In the genomic region with DNA sequence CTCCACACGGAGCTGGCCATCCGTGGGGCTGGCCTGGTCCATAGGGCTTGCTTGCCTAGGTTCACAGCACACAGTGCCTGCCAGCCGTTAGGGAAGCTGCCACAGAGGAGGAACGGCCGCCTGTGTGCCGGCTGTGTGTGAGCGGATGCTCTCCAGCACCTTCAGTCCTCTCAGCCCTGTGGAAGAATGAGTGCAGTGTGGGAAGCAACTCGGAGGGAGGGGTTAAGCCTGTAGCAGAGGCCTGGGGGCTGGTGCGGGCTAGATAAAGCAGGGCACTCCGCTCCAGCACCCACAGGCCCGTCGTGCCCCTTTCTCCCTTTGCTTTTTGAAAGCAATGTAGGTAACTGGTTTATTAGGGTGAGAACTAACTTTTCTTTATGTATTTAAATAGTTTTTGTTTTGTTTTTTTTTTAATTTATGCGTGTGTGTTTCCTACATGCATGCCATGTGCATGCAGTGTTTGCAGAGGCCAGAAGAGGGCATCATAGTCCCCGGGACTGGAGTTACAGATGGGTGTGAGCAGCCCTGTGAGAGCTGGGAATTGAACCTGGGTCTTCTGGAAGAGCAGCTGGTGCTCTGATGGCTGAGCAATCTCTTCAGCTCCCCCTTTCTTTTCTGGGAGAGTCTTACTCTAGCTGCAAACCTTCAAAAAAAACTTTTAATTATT, we compare ENCODE assay signal across 16 mouse cellular contexts. TPM values are rescaled to one million over a fixed set of nuclear protein-coding genes. Genes with fewer than 3 reads are reported as not detected.
A peak's percentile ranks its signal among the peaks of the same experiment; 100 is the strongest.
DNase-seq lines count a peak whose midpoint lies in the region; ATAC-seq and TF ChIP-seq lines count a peak whose summit lies in the region.
"Had no signal": no experiment of that assay in that cellular context is flagged by ENCODE, and none has a peak within 500 bp of the region (broad histone marks: within the 10 kb centered on the region; RNA-seq: fewer than 3 reads in every experiment).

No protein-coding gene starts in this region.

- H3K27ac ChIP-seq in intestine, postnatal 0 days (ENCODE audit: low read depth, low read length), result no peak overlapping the region
- H3K27ac ChIP-seq in intestine, embryonic 16.5 days (ENCODE audit: low read length), result no peak overlapping the region
- no peak overlapping the region for H3K27ac ChIP-seq in midbrain, postnatal 0 days (ENCODE audit: low read depth, low read length)
- no peak overlapping the region for H3K27ac ChIP-seq in midbrain, embryonic 13.5 days
- peak overlapping the region; percentile 5; the same call in 1 of the 2 replicates for H3K27ac ChIP-seq in macrophage
- H3K27ac ChIP-seq: heart, embryonic 15.5 days; limb, embryonic 13.5 days had no signal

- no peak for DNase-seq in midbrain, postnatal 0 days (ENCODE audit: low spot score)
- DNase-seq in G1E (ENCODE audit: low spot score) (no peak), MN1 (ENCODE audit: low spot score) (no peak)
- DNase-seq in adrenal gland, adult 8-10 months, result no peak
- DNase-seq: gastrocnemius, postnatal 36 days; kidney, postnatal 10 days; right cerebral cortex, postnatal 14 days had no signal

- no peaks in the 10 kb centered on the region for H3K9me3 ChIP-seq in intestine, postnatal 0 days (ENCODE audit: control insufficient read depth)
- H3K9me3 ChIP-seq in intestine, embryonic 16.5 days (ENCODE audit: control insufficient read depth, low read length), result no peaks in the 10 kb centered on the region
- no peaks in the 10 kb centered on the region for H3K9me3 ChIP-seq in midbrain, postnatal 0 days (ENCODE audit: low read length)
- H3K9me3 ChIP-seq in midbrain, embryonic 13.5 days, result no peaks in the 10 kb centered on the region
- H3K9me3 ChIP-seq in G1E (replicated peaks), result no peaks in the 10 kb centered on the region
- H3K9me3 ChIP-seq: heart, embryonic 15.5 days; limb, embryonic 13.5 days had no signal

- no peak for ATAC-seq in intestine, postnatal 0 days
- no peak for ATAC-seq in intestine, embryonic 16.5 days
- ATAC-seq in midbrain, postnatal 0 days (ENCODE audit: low FRiP score), result no peak
- no peak for ATAC-seq in midbrain, embryonic 13.5 days
- no peak for ATAC-seq in G1E (ENCODE audit: extremely low read depth, insufficient number of reproducible peaks, low FRiP score, poor library complexity, severe bottlenecking)
- ATAC-seq: forebrain, embryonic 16.5 days; hindbrain, embryonic 16.5 days had no signal

- no peak overlapping the region for H3K4me3 ChIP-seq in intestine, postnatal 0 days (ENCODE audit: low read depth, low read length)
- H3K4me3 ChIP-seq in intestine, embryonic 16.5 days (ENCODE audit: low read length), result no peak overlapping the region
- no peak overlapping the region for H3K4me3 ChIP-seq in midbrain, postnatal 0 days (ENCODE audit: low read depth, low read length)
- H3K4me3 ChIP-seq in midbrain, embryonic 13.5 days (replicated peaks), result no peak overlapping the region
- H3K4me3 ChIP-seq in G1E (ENCODE audit: low read depth, low read length) (no peak overlapping the region), macrophage (ENCODE audit: inconsistent target) (no peak overlapping the region)
- H3K4me3 ChIP-seq: heart, embryonic 15.5 days; limb, embryonic 13.5 days; myocyte had no signal

- H3K36me3 ChIP-seq in intestine, postnatal 0 days (ENCODE audit: control insufficient read depth, insufficient read depth), result peaks cover 81% of the 10 kb centered on the region
- H3K36me3 ChIP-seq in intestine, embryonic 16.5 days (ENCODE audit: control insufficient read depth, insufficient read depth, low read length), result peaks cover 8% of the 10 kb centered on the region; the same call in 1 of the 2 replicates
- H3K36me3 ChIP-seq in midbrain, postnatal 0 days (ENCODE audit: insufficient read depth, low read length), result peaks cover 81% of the 10 kb centered on the region
- peaks cover 93% of the 10 kb centered on the region for H3K36me3 ChIP-seq in midbrain, embryonic 13.5 days
- H3K36me3 ChIP-seq in G1E (replicated peaks), result peaks cover 97% of the 10 kb centered on the region
- peaks cover 96% of the 10 kb centered on the region for H3K36me3 ChIP-seq in macrophage (ENCODE audit: inconsistent target)

- no peaks in the 10 kb centered on the region for H3K4me1 ChIP-seq in intestine, postnatal 0 days (replicated peaks; ENCODE audit: control insufficient read depth, insufficient read depth, low read length)
- H3K4me1 ChIP-seq in intestine, embryonic 16.5 days (ENCODE audit: control insufficient read depth, insufficient read depth, low read length), result 0 out of 2 replicates have a peak, but pooled peaks cover 2% of the 10 kb centered on the region
- H3K4me1 ChIP-seq in midbrain, postnatal 0 days (ENCODE audit: insufficient read depth, low read length), result no peaks in the 10 kb centered on the region
- peaks cover 6% of the 10 kb centered on the region; the same call in 1 of the 2 replicates for H3K4me1 ChIP-seq in midbrain, embryonic 13.5 days (replicated peaks)
- peaks cover 43% of the 10 kb centered on the region for H3K4me1 ChIP-seq in G1E (ENCODE audit: insufficient read depth, low read depth, low read length)

- no peaks in the 10 kb centered on the region for H3K27me3 ChIP-seq in intestine, postnatal 0 days (replicated peaks; ENCODE audit: control insufficient read depth, insufficient read depth, low read length)
- no peaks in the 10 kb centered on the region for H3K27me3 ChIP-seq in intestine, embryonic 16.5 days (replicated peaks; ENCODE audit: control insufficient read depth, insufficient read depth, low read length)
- H3K27me3 ChIP-seq in midbrain, postnatal 0 days (ENCODE audit: insufficient read depth, low read length), result no peaks in the 10 kb centered on the region
- H3K27me3 ChIP-seq in midbrain, embryonic 13.5 days, result no peaks in the 10 kb centered on the region
- no peaks in the 10 kb centered on the region for H3K27me3 ChIP-seq in G1E (ENCODE audit: insufficient read depth, low read length)
- H3K27me3 ChIP-seq: heart, embryonic 15.5 days; limb, embryonic 13.5 days had no signal

- no peak overlapping the region for H3K9ac ChIP-seq in intestine, postnatal 0 days (ENCODE audit: low read depth, low read length)
- no peak overlapping the region for H3K9ac ChIP-seq in intestine, embryonic 16.5 days (ENCODE audit: low read depth, low read length)
- H3K9ac ChIP-seq in midbrain, postnatal 0 days (replicated peaks; ENCODE audit: low read length, poor library complexity, severe bottlenecking), result no peak overlapping the region
- H3K9ac ChIP-seq in midbrain, embryonic 13.5 days (replicated peaks), result no peak overlapping the region
- H3K9ac ChIP-seq: heart, embryonic 15.5 days; limb, embryonic 13.5 days had no signal

- no peak overlapping the region for H3K4me2 ChIP-seq in intestine, postnatal 0 days (replicated peaks; ENCODE audit: low read depth)
- H3K4me2 ChIP-seq in intestine, embryonic 16.5 days (ENCODE audit: low read depth, low read length), result no peak overlapping the region
- H3K4me2 ChIP-seq in midbrain, postnatal 0 days (ENCODE audit: low read depth, low read length, poor library complexity, severe bottlenecking), result no peak overlapping the region
- H3K4me2 ChIP-seq in midbrain, embryonic 13.5 days (replicated peaks), result no peak overlapping the region
- H3K4me2 ChIP-seq: heart, embryonic 15.5 days; limb, embryonic 13.5 days had no signal

- peaks cover 39% of the 10 kb centered on the region for H3K79me2 ChIP-seq in macrophage (ENCODE audit: inconsistent target)

- 95% methylated on average over 14 of the region's 14 CpGs for WGBS in intestine, postnatal 0 days
- 93% methylated on average over 14 of the region's 14 CpGs for WGBS in intestine, embryonic 16.5 days
- 93% methylated on average over 14 of the region's 14 CpGs for WGBS in midbrain, postnatal 0 days
- 89% methylated on average over 14 of the region's 14 CpGs for WGBS in midbrain, embryonic 13.5 days
- 93% methylated on average over 13 of the region's 14 CpGs for WGBS in macrophage (ENCODE audit: missing documents)

- peak; percentile 47 for TF ChIP-seq CTCF in intestine, postnatal 0 days (IDR thresholded peaks at IDR 0.05; ENCODE audit: low read depth)
- peak; percentile 55 for TF ChIP-seq CTCF in midbrain, postnatal 0 days (IDR thresholded peaks at IDR 0.05)
- TF ChIP-seq CTCF in G1E (IDR thresholded peaks at IDR 0.05; ENCODE audit: low read depth, low read length), result peak; percentile 19; the same call in 1 of the 2 replicates

RNA-seq across cellular contexts. Expression of a gene that starts 30.6 kb away (rescaled TPM):
- polyA plus RNA-seq in intestine, postnatal 0 days (2015; fragmentation: Nextera tagmentation; extraction: Ambion mirVana), result 22.8 and 23.9 TPM in 2 replicates
- 28.5 and 29.5 TPM in 2 replicates for polyA plus RNA-seq in intestine, embryonic 16.5 days (2015; fragmentation: Nextera tagmentation; extraction: Ambion mirVana)
- 63.5 and 71.1 TPM in 2 replicates for total RNA-seq in midbrain, postnatal 0 days (2014; rRNA removed)
- polyA plus RNA-seq in midbrain, postnatal 0 days (2015; fragmentation: Nextera tagmentation; extraction: Ambion mirVana), result 48.0 and 49.2 TPM in 2 replicates
- polyA plus RNA-seq in midbrain, embryonic 13.5 days (2015; fragmentation: Nextera tagmentation; extraction: Ambion mirVana), result 62.4 and 67.0 TPM in 2 replicates
- total RNA-seq in G1E (2014; fragmentation: Nextera tagmentation) (72.9 and 82.8 TPM in 2 replicates), G1E (2017) (76.1 and 77.8 TPM in 2 replicates)
- polyA plus RNA-seq in G1E (2012) (88.9 and 95.5 TPM in 2 replicates), macrophage (2018) (81.5 to 112 TPM (median 87.8 TPM) in 3 replicates)
- total RNA-seq in macrophage (2018; cell fraction: chromatin; rRNA removed), result 100 to 1,000 TPM in 16 of 26 experiments, 10 to 100 TPM in 10; 25.1 to 225 (median 124) TPM
- total RNA-seq in macrophage (2018; cell fraction: cytosol; rRNA removed), result 100 to 1,000 TPM in 18 of 26 experiments, 10 to 100 TPM in 8; 50.1 to 156 (median 113) TPM
- 100 to 1,000 TPM in 13 of 26 experiments, 10 to 100 TPM in 13; 32.0 to 183 (median 99.2) TPM for total RNA-seq in macrophage (2018; cell fraction: nucleus; rRNA removed)
- 100 to 1,000 TPM; 138 to 170 (median 166) TPM for total RNA-seq in adrenal gland, adult 8-10 months (2022)

RNA-seq across cellular contexts. Expression of a gene that starts 53.9 kb away (rescaled TPM):
- polyA plus RNA-seq in intestine, postnatal 0 days (2015; fragmentation: Nextera tagmentation; extraction: Ambion mirVana), result 74.5 and 81.5 TPM in 2 replicates
- polyA plus RNA-seq in intestine, embryonic 16.5 days (2015; fragmentation: Nextera tagmentation; extraction: Ambion mirVana), result 183 and 191 TPM in 2 replicates
- 105 and 108 TPM in 2 replicates for total RNA-seq in midbrain, postnatal 0 days (2014; rRNA removed)
- 95.3 and 100 TPM in 2 replicates for polyA plus RNA-seq in midbrain, postnatal 0 days (2015; fragmentation: Nextera tagmentation; extraction: Ambion mirVana)
- polyA plus RNA-seq in midbrain, embryonic 13.5 days (2015; fragmentation: Nextera tagmentation; extraction: Ambion mirVana), result 121 and 125 TPM in 2 replicates
- total RNA-seq in G1E (2014; fragmentation: Nextera tagmentation), result 115 and 141 TPM in 2 replicates
- total RNA-seq in G1E (2017), result 261 and 292 TPM in 2 replicates
- 410 and 469 TPM in 2 replicates for polyA plus RNA-seq in G1E (2012)
- total RNA-seq in macrophage (2018; cell fraction: chromatin; rRNA removed), result 10 to 100 TPM in 22 of 26 experiments, 1 to 10 TPM in 4; 6.2 to 73.5 (median 27.9) TPM
- total RNA-seq in macrophage (2018; cell fraction: cytosol; rRNA removed), result 100 to 1,000 TPM in 23 of 26 experiments, 10 to 100 TPM in 3; 84.1 to 154 (median 126) TPM
- 100 to 1,000 TPM in 2 of 26 experiments, 10 to 100 TPM in 24; 17.7 to 108 (median 42.6) TPM for total RNA-seq in macrophage (2018; cell fraction: nucleus; rRNA removed)
- 90.3 to 214 TPM (median 173 TPM) in 3 replicates for polyA plus RNA-seq in macrophage (2018)
- 100 to 1,000 TPM; 114 to 136 (median 132) TPM for total RNA-seq in adrenal gland, adult 8-10 months (2022)
